In genomic region chr2:107184864-107185263, GRCm38 (mm10) we compare ENCODE assay signal across 18 mouse cellular contexts.
"Had no signal": no experiment of that assay in that cellular context is flagged by ENCODE, and none has a peak within 500 bp of the region (broad histone marks: within the 10 kb centered on the region; RNA-seq: fewer than 3 reads in every experiment).

No protein-coding gene starts in this region.

- DNase-seq: lung, adult 18-20 months; lung, embryonic 14.5 days; lung, postnatal 10 days; lung, postnatal 4 days; retina, postnatal 1 day; right cerebral cortex, adult 18-20 months; right cerebral cortex, postnatal 25 days; right cerebral cortex, postnatal 4 days; spleen, adult 18-20 months; thymus, adult 18-20 months; thymus, postnatal 14 days; thymus, postnatal 36 days had no signal

- H3K4me2 ChIP-seq: liver, embryonic 12.5 days; lung, embryonic 14.5 days; midbrain, embryonic 12.5 days; neural tube, embryonic 13.5 days; neural tube, embryonic 15.5 days had no signal

- H3K4me1 ChIP-seq: liver, embryonic 12.5 days; midbrain, embryonic 12.5 days; neural tube, embryonic 13.5 days; neural tube, embryonic 15.5 days had no signal

- H3K4me3 ChIP-seq: liver, embryonic 12.5 days; midbrain, embryonic 12.5 days; myocyte; neural tube, embryonic 13.5 days; neural tube, embryonic 15.5 days had no signal

- H3K9ac ChIP-seq: liver, embryonic 12.5 days; liver, embryonic 14.5 days; lung, embryonic 14.5 days; midbrain, embryonic 12.5 days; neural tube, embryonic 13.5 days; neural tube, embryonic 15.5 days had no signal

- ATAC-seq: liver, embryonic 12.5 days had no signal

- H3K9me3 ChIP-seq: liver, embryonic 12.5 days; midbrain, embryonic 12.5 days; neural tube, embryonic 13.5 days; neural tube, embryonic 15.5 days had no signal

- H3K27me3 ChIP-seq: liver, embryonic 12.5 days; midbrain, embryonic 12.5 days; neural tube, embryonic 13.5 days; neural tube, embryonic 15.5 days had no signal

- H3K27ac ChIP-seq: liver, embryonic 12.5 days; liver, embryonic 14.5 days; midbrain, embryonic 12.5 days; neural tube, embryonic 13.5 days; neural tube, embryonic 15.5 days had no signal

- H3K36me3 ChIP-seq: liver, embryonic 12.5 days; midbrain, embryonic 12.5 days; neural tube, embryonic 13.5 days; neural tube, embryonic 15.5 days had no signal
